Mouse (Mus musculus): ENCODE data around the gene Cited4. TPM values are rescaled to one million over a fixed set of nuclear protein-coding genes. Genes with fewer than 3 reads are reported as not detected.

Gene Cited4
- polyA plus RNA-seq (2012) = 65.6 and 82.4 TPM in 2 replicates

DNA sequence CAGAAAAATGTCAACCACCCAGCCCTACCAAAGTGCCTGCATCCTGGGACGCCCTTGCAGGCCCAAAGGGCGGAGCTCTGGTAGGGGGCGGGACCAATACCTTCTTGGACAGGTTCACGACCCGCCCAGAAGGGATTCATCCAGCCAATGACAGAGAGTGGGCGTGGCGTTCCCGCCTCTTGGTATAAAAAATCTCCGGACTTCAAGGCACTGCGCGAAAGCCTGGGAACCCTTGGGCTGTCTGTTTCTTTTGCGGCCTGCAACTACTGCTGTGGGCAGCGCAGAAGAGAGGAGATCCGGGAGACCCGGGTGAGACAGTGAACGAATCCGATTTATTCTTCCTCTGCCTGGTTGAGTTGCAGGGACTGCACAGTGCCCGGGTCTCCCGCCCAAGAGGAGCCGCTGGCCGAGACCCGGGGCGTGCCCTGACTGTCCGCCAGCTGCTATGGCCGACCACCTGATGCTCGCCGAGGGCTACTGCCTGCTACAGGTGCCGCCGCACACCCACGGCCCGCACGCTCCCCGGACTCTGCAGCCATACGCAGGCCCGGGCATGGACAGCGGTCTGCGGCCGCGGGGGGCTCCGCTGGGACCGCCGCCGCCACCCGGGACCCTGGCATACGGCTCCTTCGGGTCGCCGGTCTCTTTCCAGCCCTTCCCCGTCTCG, at the start of gene Cited4:
Cited4 (plus strand) TSS at position 215 of the 667 bp plus-strand sequence.

Other genes with a start within 250 kb of the Cited4 start
- gene Slfnl1, start 134.3 kb upstream of the Cited4 start, polyA plus RNA-seq (2012) = 0.03 TPM in 1 of 2 replicates, not detected in the other
- 5.2 and 5.5 TPM in 2 replicates for gene Ctps, start 96.3 kb upstream of the Cited4 start, polyA plus RNA-seq (2012)
- gene Gm8439, start 77.8 kb upstream of the Cited4 start, polyA plus RNA-seq (2012) = not detected in 2 replicates
- 0.03 TPM in 1 of 2 replicates, not detected in the other for gene Kcnq4, start 82.0 kb downstream of the Cited4 start, polyA plus RNA-seq (2012)
- 77.7 TPM in 2 replicates for gene Nfyc, start 165.0 kb downstream of the Cited4 start, polyA plus RNA-seq (2012)
- gene Rims3, start 188.2 kb downstream of the Cited4 start, polyA plus RNA-seq (2012) = 0.13 and 0.76 TPM in 2 replicates